Mouse (Mus musculus) heart, embryonic 12.5 days (tissue): Measurements from ENCODE around the gene Med8. TPM values are rescaled to one million over a fixed set of nuclear protein-coding genes. Genes with fewer than 3 reads are reported as not detected.

ENCODE experiments used
- polyA plus RNA-seq: library from polyadenylated mRNA; unstranded; fragments of >200 nt; fragmentation: Nextera tagmentation; extraction: Ambion mirVana; gene quantifications from 2 replicates; pipeline ENCODE4 v1.2.1, GENCODE M21; 2016

Gene Med8
- polyA plus RNA-seq, 1 experiment from 2014 or later: 79.7 TPM

Other genes starting within 250 kb of the Med8 start
- 26.8 and 27.5 TPM in 2 replicates for gene Kdm4a, start 229.3 kb upstream of the Med8 start, polyA plus RNA-seq
- gene Ptprf, start 117.9 kb upstream of the Med8 start, polyA plus RNA-seq: 38.1 and 43.5 TPM in 2 replicates
- 6.7 and 8.5 TPM in 2 replicates for gene Szt2, start 64 bp upstream of the Med8 start, polyA plus RNA-seq
- gene Elovl1, start 18.8 kb downstream of the Med8 start, polyA plus RNA-seq: 52.2 and 57.1 TPM in 2 replicates
- 157 and 163 TPM in 2 replicates for gene Cdc20, start 28.0 kb downstream of the Med8 start, polyA plus RNA-seq
- gene Mpl, start 48.2 kb downstream of the Med8 start, polyA plus RNA-seq: 2.9 and 3.9 TPM in 2 replicates
- 65.8 and 69.4 TPM in 2 replicates for gene Tie1, start 80.7 kb downstream of the Med8 start, polyA plus RNA-seq
- 0.27 and 0.31 TPM in 2 replicates for gene 2610528J11Rik, start 117.7 kb downstream of the Med8 start, polyA plus RNA-seq
- gene Tmem125, start 134.7 kb downstream of the Med8 start, polyA plus RNA-seq: 0.18 and 0.23 TPM in 2 replicates
- gene Cfap57, start 211.4 kb downstream of the Med8 start, polyA plus RNA-seq: 0.76 and 0.80 TPM in 2 replicates
- gene Ebna1bp2, start 211.5 kb downstream of the Med8 start, polyA plus RNA-seq: 96.7 and 103 TPM in 2 replicates
- not detected in 2 replicates for gene Olfr62, start 249.6 kb downstream of the Med8 start, polyA plus RNA-seq